Mouse (Mus musculus) heart, embryonic 13.5 days (tissue): ENCODE results near the gene St3gal3. TPM values are rescaled to one million over a fixed set of nuclear protein-coding genes. Genes with fewer than 3 reads are reported as not detected.

Experiments
- ATAC-seq: fragments of 200-750 bp; cut with Nextera tagmentation; 2 replicates; pipeline ENCODE4 v1.8.0; 2017; ENCODE audit warnings: moderate TSS enrichment; ENCODE audit not compliant: insufficient number of reproducible peaks, low FRiP score, low TSS enrichment; ENCODE audit errors: extremely low read depth
- H3K27ac ChIP-seq: fragments of 300-500 bp; sonication (generic); replicated peaks from 2 replicates; pipeline ENCODE4 v1.5.1; 2015; ENCODE audit warnings: moderate library complexity, mild to moderate bottlenecking, inconsistent platforms
- H3K27me3 ChIP-seq: fragments of 300-500 bp; sonication (generic); replicated peaks from 2 replicates; pipeline ENCODE4 v1.6.1; 2015; ENCODE audit warnings: mild to moderate bottlenecking, inconsistent platforms
- H3K36me3 ChIP-seq: fragments of 300-500 bp; sonication (generic); 2 replicates; pipeline ENCODE4 v1.6.1; 2015; ENCODE audit warnings: mild to moderate bottlenecking, inconsistent platforms
- H3K4me1 ChIP-seq: fragments of 300-500 bp; sonication (generic); 2 replicates; pipeline ENCODE4 v1.6.1; 2015; ENCODE audit warnings: inconsistent platforms
- H3K4me2 ChIP-seq: fragments of 300-500 bp; sonication (generic); 2 replicates; pipeline ENCODE4 v1.6.1; 2015; ENCODE audit warnings: inconsistent platforms, mild to moderate bottlenecking, moderate library complexity
- H3K4me3 ChIP-seq: fragments of 300-500 bp; sonication (generic); 2 replicates; pipeline ENCODE4 v1.5.1; 2015; ENCODE audit warnings: moderate library complexity, mild to moderate bottlenecking, inconsistent platforms
- H3K9ac ChIP-seq: fragments of 300-500 bp; sonication (generic); 2 replicates; pipeline ENCODE4 v1.6.1; 2015; ENCODE audit warnings: inconsistent platforms, mild to moderate bottlenecking, moderate library complexity
- H3K9me3 ChIP-seq: fragments of 300-500 bp; sonication (generic); 2 replicates; pipeline ENCODE4 v1.6.1; 2016; ENCODE audit warnings: inconsistent platforms
- WGBS: fragments of 180-500 bp; shearing (Covaris S2); methylation state at CpG from one replicate; pipeline ENCODE4 v1.1.7; 2015; ENCODE audit warnings: mixed read lengths; 5-methylcytosine and 5-hydroxymethylcytosine counted together
- polyA plus RNA-seq: library from polyadenylated mRNA; unstranded; fragments of >200 nt; fragmentation: Nextera tagmentation; extraction: Ambion mirVana; gene quantifications from 2 replicates; pipeline ENCODE4 v1.2.1, GENCODE M21; 2015

St3gal3 gene
- polyA plus RNA-seq, 1 experiment from 2014 or later = 7.0 TPM

DNA sequence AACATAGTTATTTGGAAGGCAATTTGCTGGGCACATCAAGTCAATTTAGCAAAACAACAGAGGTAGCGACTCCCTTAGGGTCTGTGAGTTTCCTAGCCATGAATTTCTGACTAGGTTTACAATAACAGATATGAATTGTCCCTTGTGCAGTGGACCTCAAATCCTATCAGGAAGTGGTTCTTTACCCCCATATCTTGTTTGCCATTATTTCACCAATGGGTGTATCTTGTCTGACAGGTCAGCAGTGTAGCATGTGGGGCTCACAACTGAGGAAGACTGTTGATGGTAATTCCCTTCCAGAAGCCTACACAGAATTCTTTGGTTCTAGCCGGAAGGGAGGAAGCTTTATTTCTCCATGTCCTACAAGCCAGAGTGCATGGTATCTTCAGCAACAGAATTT, 213.4 kb downstream of the St3gal3 start:
- ATAC-seq = no peak
- Histone ChIP-seq H3K36me3 (no peaks in the 10 kb centered on the region), H3K9me3 (no peaks in the 10 kb centered on the region), H3K9ac (no peak overlapping the region), H3K4me1 (peaks cover 60% of the 10 kb centered on the region), H3K4me2 (no peak overlapping the region), H3K27ac (no peak overlapping the region), H3K4me3 (no peak overlapping the region), H3K27me3 (peaks cover 35% of the 10 kb centered on the region)
- 81% methylated on average over 2 of the region's 2 CpGs for WGBS

DNA sequence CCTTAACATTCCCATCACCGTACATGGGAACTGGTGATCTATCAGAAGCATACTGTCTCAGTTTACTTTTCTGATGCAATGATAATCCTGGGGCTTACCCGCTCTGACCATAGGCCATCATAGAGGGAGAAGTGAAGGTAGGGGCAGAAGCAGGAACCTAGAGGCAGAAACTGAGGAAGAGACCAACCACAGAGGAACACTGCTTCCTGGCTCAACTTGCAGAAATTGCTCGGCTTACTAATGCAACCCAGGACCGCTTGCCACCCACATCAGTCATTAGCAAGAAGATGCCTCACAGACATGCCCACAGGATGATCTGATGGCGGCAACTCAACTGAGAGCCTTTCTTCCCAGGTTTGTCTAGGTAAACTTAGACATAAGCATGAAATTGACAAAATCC, 216.0 kb downstream of the St3gal3 start:
- Histone ChIP-seq H3K36me3 (no peaks in the 10 kb centered on the region), H3K4me1 (peaks cover 64% of the 10 kb centered on the region), H3K27ac (peak overlapping the region; percentile 61)

GRCm38 (mm10) chr4:117918261-117918660, 216.5 kb downstream of the St3gal3 start:
- 0 out of 2 replicates have a peak overlapping the region, but pooled peaks have one; percentile 9 for H3K4me2 ChIP-seq
- H3K9me3 ChIP-seq = no peaks in the 10 kb centered on the region
- H3K36me3 ChIP-seq = no peaks in the 10 kb centered on the region
- WGBS = 11% methylated on average over 3 of the region's 3 CpGs
- H3K4me1 ChIP-seq = peaks cover 64% of the 10 kb centered on the region
- H3K4me3 ChIP-seq = no peak overlapping the region
- peaks cover 14% of the 10 kb centered on the region for H3K27me3 ChIP-seq
- 0 out of 2 replicates have a peak overlapping the region, but pooled peaks have one; percentile 44 for H3K9ac ChIP-seq
- ATAC-seq = no peak
- H3K27ac ChIP-seq = peak overlapping the region; percentile 61

More for the DNA sequence above, 216.0 kb downstream of the St3gal3 start:
- 63% methylated on average over 5 of the region's 5 CpGs for WGBS
- H3K4me2 ChIP-seq = 0 out of 2 replicates have a peak overlapping the region, but pooled peaks have one; percentile 9
- no peak for ATAC-seq
- peaks cover 14% of the 10 kb centered on the region for H3K27me3 ChIP-seq
- no peaks in the 10 kb centered on the region for H3K9me3 ChIP-seq
- H3K9ac ChIP-seq = 0 out of 2 replicates have a peak overlapping the region, but pooled peaks have one; percentile 44
- H3K4me3 ChIP-seq = no peak overlapping the region

DNA sequence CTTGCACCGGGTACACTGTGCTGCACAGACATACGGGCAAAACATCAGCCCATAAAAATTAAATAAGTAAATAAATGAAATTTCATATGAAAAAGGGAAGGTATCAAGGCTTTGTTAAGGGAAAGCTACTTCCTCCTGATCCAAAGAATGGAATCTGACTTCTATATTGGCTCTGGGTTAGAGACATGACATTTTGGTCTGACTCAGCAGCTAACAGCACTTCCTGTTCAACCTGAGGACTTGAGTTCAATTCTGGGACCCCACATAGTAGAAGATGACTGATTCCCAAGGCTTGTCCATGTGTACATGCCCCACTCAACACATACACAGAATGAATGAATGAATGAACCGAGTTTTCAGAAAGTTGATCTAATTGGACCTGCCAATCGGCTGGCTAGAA, 216.9 kb downstream of the St3gal3 start:
- Histone ChIP-seq H3K9ac (no peak overlapping the region), H3K4me1 (peaks cover 64% of the 10 kb centered on the region), H3K4me3 (no peak overlapping the region), H3K4me2 (no peak overlapping the region), H3K27ac (peak overlapping the region; percentile 61), H3K27me3 (peaks cover 14% of the 10 kb centered on the region), H3K9me3 (no peaks in the 10 kb centered on the region), H3K36me3 (no peaks in the 10 kb centered on the region)
- ATAC-seq = no peak
- 82% methylated on average over 4 of the region's 4 CpGs for WGBS

GRCm38 (mm10) chr4:117917402-117917801, 217.3 kb downstream of the St3gal3 start:
- H3K4me3 ChIP-seq = no peak overlapping the region
- H3K36me3 ChIP-seq = peaks cover 2% of the 10 kb centered on the region
- peaks cover 12% of the 10 kb centered on the region for H3K27me3 ChIP-seq
- peak overlapping the region; percentile 61 for H3K27ac ChIP-seq
- peaks cover 65% of the 10 kb centered on the region for H3K4me1 ChIP-seq
- 68% methylated on average over 4 of the region's 4 CpGs for WGBS
- H3K9ac ChIP-seq = no peak overlapping the region
- no peak for ATAC-seq
- H3K9me3 ChIP-seq = no peaks in the 10 kb centered on the region
- H3K4me2 ChIP-seq = no peak overlapping the region

- ATAC-seq = no peak
- H3K4me3 ChIP-seq = peak overlapping the region; percentile 93; the same call in 1 of the 2 replicates
- 0 out of 2 replicates have a peak, but pooled peaks cover 6% of the 10 kb centered on the region for H3K27me3 ChIP-seq
- peaks cover 66% of the 10 kb centered on the region for H3K4me1 ChIP-seq
- WGBS = 64% methylated on average over 5 of the region's 5 CpGs
- peak overlapping the region; percentile 100 for H3K4me2 ChIP-seq
- no peaks in the 10 kb centered on the region for H3K9me3 ChIP-seq
- H3K36me3 ChIP-seq = peaks cover 12% of the 10 kb centered on the region
- H3K9ac ChIP-seq = no peak overlapping the region
- peak overlapping the region; percentile 82 for H3K27ac ChIP-seq
Measured at GRCm38 (mm10) chr4:117916386-117916785, 218.3 kb downstream of the St3gal3 start.

- Histone ChIP-seq H3K4me3 (peak overlapping the region; percentile 93), H3K9me3 (no peaks in the 10 kb centered on the region), H3K9ac (peak overlapping the region; percentile 95), H3K27me3 (0 out of 2 replicates have a peak, but pooled peaks cover under 1% of the 10 kb centered on the region), H3K27ac (peak overlapping the region; percentile 82), H3K4me1 (peaks cover 70% of the 10 kb centered on the region), H3K36me3 (peaks cover 20% of the 10 kb centered on the region), H3K4me2 (peak overlapping the region; percentile 100)
- 5% methylated on average over 19 of the region's 19 CpGs for WGBS
- ATAC-seq = no peak
Measured at GRCm38 (mm10) chr4:117915489-117916105, 219.1 kb downstream of the St3gal3 start.

- peak within 1 kb of the TSS; percentile 82 for H3K27ac ChIP-seq
- H3K9ac ChIP-seq = peak within 1 kb of the TSS; percentile 95
- peak; percentile 81 for ATAC-seq
- H3K4me1 ChIP-seq = peaks cover 77% of the 10 kb centered on the region
- WGBS = under 1% methylated on average over 61 of the region's 61 CpGs
- H3K36me3 ChIP-seq = peaks cover 24% of the 10 kb centered on the region
- no peaks in the 10 kb centered on the region for H3K27me3 ChIP-seq
- H3K4me2 ChIP-seq = peak within 1 kb of the TSS; percentile 100
- H3K9me3 ChIP-seq = no peaks in the 10 kb centered on the region
- peak within 1 kb of the TSS; percentile 93 for H3K4me3 ChIP-seq
Measured at GRCm38 (mm10) chr4:117914591-117915442, 219.9 kb downstream of the St3gal3 start, which contains the start of gene Ipo13. Gene Ipo13, minus strand, starts transcription at chr4:117914999.

DNA sequence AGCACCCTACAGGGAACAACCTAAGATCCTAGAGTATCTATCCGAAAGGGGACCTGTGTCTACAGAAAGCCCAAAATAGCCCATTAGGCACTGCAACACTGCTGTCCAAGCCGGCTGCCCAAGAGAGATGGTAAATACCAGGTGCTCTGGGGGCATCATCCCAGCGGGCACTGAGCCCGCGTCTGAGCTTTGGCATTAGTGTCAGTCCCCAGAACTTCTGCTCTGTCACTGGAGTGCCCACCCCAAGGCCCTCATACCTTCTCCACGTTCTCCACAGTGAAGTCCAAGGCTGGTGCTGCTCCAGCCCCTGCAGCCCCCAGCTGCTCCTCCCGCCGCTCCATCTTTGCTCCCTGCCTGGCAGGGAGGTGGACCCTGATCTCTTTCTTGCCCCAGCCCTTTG, 220.7 kb downstream of the St3gal3 start:
- Histone ChIP-seq H3K9me3 (no peaks in the 10 kb centered on the region), H3K9ac (peak overlapping the region; percentile 95), H3K27ac (peak overlapping the region; percentile 82; the same call in 1 of the 2 replicates), H3K4me3 (peak overlapping the region; percentile 93), H3K4me2 (peak overlapping the region; percentile 100), H3K27me3 (no peaks in the 10 kb centered on the region), H3K4me1 (peaks cover 80% of the 10 kb centered on the region), H3K36me3 (peaks cover 32% of the 10 kb centered on the region)
- no peak for ATAC-seq
- 9% methylated on average over 8 of the region's 8 CpGs for WGBS

- 45% methylated on average over 3 of the region's 3 CpGs for WGBS
- ATAC-seq = no peak
- peaks cover 79% of the 10 kb centered on the region for H3K4me1 ChIP-seq
Measured at GRCm38 (mm10) chr4:117913421-117913820, 221.3 kb downstream of the St3gal3 start.

DNA sequence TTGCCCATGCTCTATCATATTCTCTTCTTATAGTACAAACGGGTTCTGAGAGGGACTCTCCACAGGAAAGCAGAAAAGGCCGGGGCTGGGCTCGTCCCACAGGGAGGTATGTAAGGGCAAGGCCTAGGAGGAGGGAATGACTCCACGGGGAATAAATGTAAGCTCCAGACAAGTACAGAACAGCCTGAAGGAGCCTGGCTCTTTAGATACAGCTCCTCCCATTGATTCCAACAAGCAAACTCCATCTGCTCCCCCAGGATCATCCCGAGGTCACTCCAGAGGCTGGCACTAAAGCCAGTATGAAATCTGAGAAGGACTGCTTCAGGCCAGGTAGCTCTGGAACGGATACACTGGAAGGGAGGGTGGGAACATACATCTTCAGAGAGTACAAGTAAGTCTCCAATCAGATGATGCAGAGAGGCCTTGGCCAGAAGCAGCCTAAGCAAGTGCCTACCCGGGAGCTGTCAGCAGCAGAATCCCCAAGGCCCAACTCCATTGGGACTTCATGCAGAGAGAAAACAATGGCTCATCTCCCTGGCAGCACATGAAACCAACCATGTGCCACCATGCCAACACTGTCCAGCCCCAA, 221.9 kb downstream of the St3gal3 start:
- Histone ChIP-seq H3K4me2 (peak overlapping the region; percentile 100), H3K27me3 (no peaks in the 10 kb centered on the region), H3K9me3 (no peaks in the 10 kb centered on the region), H3K27ac (no peak overlapping the region), H3K4me3 (peak overlapping the region; percentile 93), H3K36me3 (peaks cover 43% of the 10 kb centered on the region), H3K9ac (peak overlapping the region; percentile 50; the same call in 1 of the 2 replicates), H3K4me1 (peaks cover 78% of the 10 kb centered on the region)
- WGBS = 65% methylated on average over 7 of the region's 7 CpGs
- ATAC-seq = no peak

More at GRCm38 (mm10) chr4:117913421-117913820, 221.3 kb downstream of the St3gal3 start:
- Histone ChIP-seq H3K4me3 (peak overlapping the region; percentile 93), H3K9ac (peak overlapping the region; percentile 95), H3K4me2 (peak overlapping the region; percentile 100), H3K27me3 (no peaks in the 10 kb centered on the region), H3K27ac (no peak overlapping the region), H3K9me3 (no peaks in the 10 kb centered on the region), H3K36me3 (peaks cover 37% of the 10 kb centered on the region)
